Mouse (Mus musculus) ES-Bruce4 (cell line): ENCODE measurements around the gene BC025920.
A peak's percentile ranks its signal among the peaks of the same experiment; 100 is the strongest.

Source experiments
- CTCF ChIP-seq: IDR thresholded peaks from one replicate; pipeline ENCODE4 v1.8.1; 2011; ENCODE audit warnings: low read depth, low read length
- EP300 ChIP-seq: IDR thresholded peaks from 2 replicates; pipeline ENCODE4 v1.6.1; 2011; ENCODE audit warnings: low read depth, low read length; ENCODE audit not compliant: insufficient read depth

DNA sequence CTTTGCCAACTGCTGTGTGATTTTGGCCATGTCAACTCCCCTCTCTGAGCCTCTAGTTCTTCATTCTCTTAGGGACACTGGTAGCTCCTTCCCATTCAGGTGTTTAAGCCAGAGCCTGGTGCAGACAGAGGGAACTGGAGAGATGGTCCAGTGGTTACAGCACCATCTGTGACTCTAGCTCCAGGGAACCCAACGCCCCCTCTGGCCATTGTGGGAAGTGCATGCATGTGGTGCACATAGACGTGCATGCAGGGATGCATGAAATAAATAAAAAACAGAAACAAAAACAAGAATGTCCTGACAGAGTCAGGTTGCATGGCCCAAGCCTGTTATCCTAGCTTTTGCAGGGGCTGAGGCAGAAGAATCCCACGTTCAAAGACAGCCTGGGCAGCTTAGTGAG lies 49.8 kb upstream of the BC025920 start:
- TF ChIP-seq CTCF (peak; percentile 63), EP300 (no peak)
